Mouse (Mus musculus): Measurements from ENCODE around the gene Cxadr.

The Cxadr gene

DNA sequence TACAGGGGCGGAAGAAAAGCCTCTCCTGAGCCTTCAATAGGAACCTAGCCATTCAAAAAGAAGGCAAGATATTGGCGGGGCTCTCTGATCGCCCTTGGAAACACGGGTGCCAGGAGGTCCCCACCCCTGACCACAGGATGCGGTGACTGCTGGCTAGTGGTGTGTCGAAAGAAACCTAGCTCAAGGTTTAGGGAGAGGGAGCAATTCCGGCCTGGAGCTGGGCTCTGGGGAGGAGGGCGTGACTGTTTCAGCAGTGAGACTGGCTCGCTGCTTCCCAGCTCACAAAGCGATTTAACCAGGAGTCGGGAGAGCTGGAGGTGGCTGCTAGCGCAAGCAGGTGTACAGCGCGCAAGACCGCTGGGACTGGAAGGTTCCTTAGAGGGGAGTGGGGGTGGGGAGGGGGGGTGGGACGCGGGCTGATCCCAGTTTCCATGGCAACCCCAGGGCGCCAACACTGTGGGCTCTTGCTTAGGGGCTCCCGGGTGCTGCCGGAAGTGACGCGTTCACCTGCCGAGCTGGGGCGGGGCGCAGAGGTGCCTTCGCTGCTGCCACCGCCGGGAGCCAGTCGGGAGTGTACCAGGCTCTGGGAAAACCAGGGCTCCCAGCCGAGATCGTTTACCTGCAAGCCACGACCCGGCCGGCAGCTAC is at the start of gene Cxadr:
Gene Cxadr (plus strand): TSS at position 307 of the 648 bp plus-strand sequence.
- peak; percentile 85 for DNase-seq (ENCODE audit: low read depth, low spot score)

DNA sequence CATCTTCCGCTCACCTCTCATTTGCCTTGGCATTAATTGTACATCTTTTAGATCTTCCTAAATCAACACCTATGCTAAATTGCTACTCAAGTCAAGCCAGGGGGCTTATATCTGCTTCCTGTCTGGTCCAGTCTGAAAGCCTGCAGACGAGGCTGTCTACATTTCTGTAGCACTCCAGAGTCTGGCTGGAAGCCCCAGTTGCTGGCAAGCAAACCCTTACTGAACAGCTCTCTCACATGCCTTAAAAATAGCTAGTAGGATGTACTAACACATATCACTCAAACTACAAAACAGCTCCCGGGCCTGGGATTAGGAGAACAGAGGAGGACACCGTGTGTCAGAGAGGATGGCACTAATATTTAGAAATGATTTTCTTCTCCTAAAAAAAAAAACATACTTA is 42.3 kb upstream of the Cxadr start:
- DNase-seq (ENCODE audit: low read depth, low spot score) = no peak

DNA sequence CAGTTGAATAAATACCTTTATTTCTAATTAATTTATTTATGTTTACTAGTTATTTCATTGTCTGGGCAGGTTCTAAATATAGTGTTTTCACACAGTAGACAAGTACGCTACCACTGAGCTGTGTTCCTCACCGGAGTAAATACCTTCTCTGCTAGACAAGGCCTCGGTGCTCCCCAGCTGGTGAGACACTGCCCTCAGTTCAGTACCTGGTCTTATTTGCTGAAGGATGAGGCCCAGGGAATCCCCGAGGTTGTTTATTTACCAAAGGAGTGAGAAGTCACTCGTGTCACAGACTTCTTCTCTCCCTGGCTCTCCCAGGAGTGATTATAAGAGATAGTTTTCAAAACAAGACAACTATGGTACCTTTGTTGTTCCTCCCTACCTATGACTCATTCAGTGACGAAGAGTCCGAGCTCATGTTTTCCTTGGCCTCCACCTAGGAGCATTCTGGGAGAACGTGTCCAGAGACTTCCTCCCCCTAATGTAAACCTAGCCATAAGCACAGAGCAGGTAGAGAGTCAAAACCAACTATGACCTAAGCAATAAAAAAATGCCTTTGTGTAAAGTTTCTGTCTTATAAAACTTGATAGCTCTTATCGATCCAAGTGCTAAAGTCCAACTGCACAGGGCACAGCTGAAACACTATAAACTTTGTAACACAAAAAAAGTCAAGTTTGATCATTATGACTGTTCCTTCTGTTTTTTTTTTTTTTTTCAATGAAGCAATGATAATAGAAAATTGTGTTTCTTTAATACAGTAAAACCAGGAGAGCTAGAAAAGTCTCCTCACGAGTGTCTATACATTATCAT is 41.0 kb upstream of the Cxadr start:
- no peak for DNase-seq (ENCODE audit: low read depth, low spot score)

DNA sequence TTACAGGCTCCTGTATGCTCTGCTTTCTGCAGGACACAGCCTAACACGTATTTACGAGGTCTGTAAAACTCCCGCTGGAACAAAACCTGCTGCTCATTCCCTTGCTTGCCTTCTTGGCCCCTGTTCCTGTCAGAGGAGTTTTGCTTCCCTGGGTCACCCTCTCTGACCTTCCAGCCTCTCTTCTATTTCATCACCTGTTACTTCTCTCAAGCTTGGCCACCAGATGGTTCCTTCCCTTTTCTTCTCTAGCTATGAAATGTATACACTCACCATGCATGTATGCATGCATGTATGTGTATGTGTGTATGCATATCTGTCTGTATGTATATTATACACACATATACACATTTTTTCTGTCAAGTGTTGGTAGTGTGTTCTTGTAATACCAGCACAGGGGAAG is 39.8 kb upstream of the Cxadr start:
- DNase-seq (ENCODE audit: low read depth, low spot score) = peak; percentile 24

DNA sequence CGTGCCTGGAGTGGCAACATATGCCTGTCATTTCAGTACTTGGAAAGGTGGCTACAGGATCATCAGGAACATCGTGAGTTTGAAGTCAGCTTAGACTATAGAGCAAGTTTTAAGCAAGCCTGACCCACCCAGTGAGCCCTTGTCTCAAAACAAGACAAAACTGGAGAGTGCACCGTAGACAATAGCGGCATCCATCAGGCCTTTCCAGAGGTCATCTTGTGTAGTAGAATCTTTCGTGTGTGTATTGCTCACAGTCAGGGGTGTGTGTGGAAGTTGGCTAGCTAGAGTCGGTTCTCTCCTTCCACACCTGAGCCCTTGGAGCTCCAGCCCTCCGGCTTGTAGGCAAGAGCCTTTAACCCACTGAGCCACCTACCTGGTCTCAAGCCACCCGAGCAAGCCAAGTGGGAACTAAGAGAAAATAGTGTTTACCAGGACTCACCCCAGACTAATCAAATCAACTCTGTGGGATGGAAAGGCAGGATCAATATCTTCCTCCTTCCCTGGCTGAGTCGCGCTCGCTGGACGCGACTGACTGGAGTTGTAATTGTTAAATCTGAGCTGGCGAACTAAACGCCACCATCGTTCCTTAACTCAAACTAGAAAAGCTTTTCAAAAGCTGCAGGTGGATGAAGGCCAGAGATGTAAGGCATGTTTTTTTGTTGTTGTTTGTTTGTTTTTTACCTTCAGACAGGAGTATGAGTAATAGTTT is 36.7 kb upstream of the Cxadr start:
- no peak for DNase-seq (ENCODE audit: low read depth, low spot score)

DNA sequence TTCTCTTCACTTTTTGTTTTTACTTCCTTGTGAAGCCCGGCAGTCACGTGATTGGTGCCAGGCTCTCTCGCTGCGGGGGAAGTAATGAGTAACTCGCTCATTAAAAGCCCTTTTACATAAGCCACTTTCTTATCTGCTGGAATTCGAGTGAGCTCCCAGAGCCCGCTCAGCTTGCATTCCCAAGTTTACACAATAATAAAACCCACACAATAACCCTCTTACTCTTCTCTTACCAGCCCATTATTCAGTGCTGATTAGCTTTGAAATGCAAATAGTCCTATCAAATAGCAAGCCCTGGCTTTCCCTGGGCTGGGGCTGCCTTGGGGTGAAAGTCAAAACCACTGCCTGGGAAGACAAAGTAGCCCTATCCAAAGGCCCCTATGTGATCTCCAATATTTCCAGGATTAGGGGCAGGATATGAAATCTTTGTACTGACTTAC is 36.1 kb upstream of the Cxadr start:
- peak; percentile 39 for DNase-seq (ENCODE audit: low read depth, low spot score)

DNA sequence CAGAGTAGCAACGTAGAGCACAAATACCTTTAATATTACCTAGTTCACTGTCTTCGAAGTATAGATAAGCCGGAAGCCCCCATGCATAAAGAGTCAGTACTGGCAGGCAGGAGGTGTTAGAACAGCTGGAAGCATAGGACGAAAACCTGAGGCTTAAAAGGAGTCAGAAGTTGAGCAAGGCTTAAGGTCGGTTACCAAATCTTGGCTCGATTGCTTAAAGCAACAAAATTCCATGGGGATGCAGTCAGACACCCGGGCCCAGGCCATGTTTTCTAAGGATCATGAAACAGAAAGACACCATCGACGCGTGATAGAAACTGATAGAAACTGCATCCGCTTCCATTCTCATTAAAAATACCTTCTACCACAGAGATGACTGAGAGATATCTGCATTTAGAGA is 35.5 kb upstream of the Cxadr start:
- DNase-seq (ENCODE audit: low read depth, low spot score) = no peak

DNA sequence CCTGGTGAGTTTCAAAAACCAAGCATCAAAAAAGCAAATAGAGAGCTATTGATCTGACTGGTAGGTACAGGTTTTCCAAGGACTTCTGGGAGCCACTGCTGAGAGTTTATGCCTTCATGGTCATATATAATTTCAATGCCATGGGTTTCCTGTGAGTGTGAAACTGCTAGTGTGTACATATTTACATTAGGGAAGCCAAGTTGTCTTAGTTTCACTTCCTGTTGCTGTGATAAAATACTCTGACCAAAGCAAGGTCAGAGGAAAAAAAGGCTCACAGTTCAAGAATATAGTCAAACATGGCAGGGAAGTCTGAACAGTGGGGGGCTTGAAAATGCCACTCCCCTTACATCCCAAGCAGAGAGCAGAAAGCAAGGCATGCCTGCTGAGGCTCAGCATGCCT is 33.8 kb upstream of the Cxadr start:
- DNase-seq (ENCODE audit: low read depth, low spot score) = no peak

DNA sequence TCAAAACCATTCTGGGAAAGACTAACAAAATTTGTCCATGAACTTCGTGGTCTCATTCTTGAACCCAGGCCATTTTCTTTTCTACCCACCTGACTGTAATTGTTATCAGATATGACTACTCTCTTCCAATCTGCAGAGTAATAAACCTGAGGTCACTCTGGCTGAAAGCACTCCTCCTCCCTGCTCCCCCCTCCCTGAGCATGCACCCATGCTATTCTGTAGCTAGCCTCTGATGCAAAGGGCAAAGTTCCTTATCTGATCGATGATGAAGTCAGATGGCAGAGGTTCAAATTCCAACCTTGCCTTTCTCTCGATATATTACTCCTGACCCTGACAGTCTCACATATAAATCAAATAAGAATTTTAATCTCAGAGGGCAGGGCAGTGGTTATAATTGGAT is 33.1 kb upstream of the Cxadr start:
- DNase-seq (ENCODE audit: low read depth, low spot score) = no peak

DNA sequence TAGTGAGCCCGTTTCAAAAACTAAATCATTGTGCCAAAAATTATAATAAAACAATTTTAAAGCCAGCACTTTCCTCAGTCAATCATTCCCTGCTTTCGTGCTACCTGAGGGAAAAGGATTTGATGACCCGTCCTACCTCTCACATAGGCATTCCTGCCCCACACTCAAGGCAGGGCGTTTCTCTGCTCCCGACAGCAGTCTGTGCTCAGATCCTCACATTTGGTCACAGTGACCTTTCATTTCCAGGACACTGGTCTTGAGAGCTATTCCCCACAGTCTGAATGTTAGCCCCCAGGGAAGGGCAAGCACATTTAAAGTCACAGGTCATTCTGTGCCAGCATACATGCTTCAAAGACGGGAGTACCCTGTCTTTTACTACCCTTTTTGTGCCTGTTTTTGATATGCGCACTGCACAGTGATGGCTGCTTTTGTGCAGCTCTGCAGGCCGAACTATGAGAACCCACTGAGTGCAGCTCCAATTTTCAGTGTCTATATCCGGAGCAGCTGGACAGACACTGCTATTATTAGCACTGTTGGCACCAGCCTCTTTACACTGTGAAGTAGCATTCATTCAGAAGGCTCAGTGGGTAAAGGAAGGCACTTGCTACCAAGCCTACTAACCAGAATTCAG is 26.3 kb upstream of the Cxadr start:
- no peak for DNase-seq (ENCODE audit: low read depth, low spot score)

DNA sequence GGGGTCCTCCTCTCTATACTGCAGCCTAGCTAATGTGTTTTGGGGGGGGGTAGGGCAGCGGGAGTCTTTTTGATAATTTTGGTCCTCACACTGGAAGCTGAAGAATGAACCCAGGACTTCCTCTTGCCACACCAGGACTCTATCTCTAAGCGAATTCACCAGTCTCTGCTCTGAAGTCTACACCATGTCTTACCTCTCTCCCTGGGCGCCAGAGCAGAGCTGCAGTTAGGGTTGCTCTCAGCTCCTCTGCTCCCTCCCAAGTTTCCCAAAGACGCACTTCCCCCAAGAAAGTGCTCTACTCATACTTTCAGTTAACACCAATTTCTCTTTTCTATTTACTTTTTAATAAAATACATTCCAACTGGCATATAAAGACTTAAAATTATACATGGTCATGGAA is 23.7 kb upstream of the Cxadr start:
- no peak for DNase-seq (ENCODE audit: low read depth, low spot score)

DNA sequence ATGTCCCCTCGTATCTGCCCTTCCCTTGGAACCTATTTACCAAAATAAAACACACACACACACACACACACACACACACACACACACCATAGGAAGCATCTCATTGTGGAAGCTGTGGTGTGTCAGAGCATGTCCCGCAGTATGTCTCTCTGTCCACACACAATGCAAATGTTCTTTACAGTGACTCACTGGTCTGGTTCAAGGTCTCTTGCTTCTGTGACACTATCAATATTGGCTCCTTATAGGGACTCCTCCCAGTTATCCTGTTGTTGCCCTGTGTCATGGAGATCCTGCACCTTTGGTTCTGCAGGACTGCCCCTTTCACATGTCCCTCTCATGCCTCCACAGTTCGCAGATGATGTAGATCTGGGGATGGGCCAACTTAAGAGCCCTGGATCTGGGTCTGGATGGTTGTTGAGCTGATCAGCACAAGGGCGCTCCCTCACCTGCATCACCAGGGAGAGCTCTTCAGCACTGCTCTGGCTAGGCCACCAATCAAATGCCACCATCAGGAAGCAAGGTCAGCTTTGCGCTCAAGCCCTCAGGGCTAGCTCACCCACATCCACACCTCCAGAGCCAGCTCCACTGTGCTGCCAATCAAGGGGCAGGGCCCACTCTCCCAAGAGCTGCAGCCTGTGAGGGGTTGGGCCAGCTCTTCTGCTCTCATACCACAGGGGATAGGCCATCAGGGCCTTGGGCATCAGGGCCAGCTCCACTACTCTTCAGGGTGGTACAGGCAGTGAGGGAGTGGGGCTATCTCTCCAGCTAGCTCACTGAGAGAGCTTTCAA is 21.0 kb upstream of the Cxadr start:
- DNase-seq (ENCODE audit: low read depth, low spot score) = no peak

DNA sequence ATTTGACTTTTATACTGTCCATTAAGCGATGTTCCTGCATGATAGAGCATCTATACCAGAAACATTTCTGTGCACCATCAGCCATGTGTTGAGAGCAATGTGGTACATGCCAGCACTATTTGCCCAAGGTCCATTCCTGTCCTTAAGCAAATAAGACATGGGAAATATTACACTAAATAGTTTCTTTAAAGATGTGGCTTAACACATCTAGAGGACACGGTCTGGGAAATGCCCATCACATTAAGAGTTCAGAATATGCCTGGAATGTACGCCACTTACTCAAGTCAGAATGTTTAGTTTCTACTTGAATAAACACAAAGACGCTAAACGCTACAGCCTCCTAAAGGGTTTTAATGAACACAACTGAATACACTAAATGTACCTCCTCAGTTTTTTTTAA is 18.1 kb upstream of the Cxadr start:
- DNase-seq (ENCODE audit: low read depth, low spot score) = no peak

DNA sequence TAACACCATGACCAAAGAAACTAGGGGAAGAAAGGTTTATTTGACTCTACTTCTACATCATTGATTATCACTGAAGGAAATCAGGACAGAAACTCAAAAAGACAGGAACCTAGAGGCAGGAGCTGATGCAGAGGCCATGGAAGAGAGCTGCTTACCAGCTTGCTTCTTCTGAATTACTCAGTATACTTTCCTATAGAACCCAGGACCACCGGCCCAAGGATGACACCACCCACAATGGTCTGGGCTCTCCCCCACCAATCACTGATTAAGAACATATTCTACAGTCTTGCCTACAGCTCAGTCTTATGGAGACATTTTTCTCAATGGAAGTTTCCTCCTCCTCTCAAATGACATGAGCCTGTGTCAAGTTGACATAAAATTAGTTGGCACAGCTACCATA is 7.2 kb upstream of the Cxadr start:
- DNase-seq (ENCODE audit: low read depth, low spot score) = no peak

DNA sequence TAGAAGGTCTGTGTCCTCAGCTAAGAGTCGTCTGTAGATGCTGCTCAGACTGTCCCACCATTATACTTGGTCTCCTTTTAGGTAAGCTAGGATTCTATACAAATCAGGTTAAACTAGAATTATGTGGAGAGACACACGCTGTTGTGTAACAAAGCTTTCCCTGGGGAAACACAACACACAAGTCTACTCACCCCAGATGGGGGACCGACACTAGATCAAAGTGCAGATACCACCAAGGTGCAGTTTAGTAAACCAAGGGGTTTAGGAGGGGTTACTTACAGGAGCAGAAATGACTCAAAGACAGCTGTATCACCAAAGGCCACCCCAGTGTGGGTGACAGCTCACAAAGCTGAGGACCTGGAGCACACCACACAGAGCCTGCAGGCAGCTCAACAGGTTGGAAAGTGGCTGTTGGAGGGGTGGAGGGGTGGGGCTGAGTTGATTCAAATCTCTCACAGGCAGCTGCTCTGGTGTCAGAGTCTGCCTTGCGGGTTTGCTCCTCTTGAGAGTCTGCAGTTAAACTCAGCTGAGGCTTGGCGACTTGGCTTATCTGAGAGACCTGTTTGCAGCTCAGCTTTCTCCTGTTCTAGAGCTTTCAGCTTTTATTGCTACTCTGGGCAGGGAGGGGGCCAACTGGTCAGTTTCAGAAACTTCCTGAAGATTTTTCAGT is 6.5 kb upstream of the Cxadr start:
- DNase-seq (ENCODE audit: low read depth, low spot score) = no peak

DNA sequence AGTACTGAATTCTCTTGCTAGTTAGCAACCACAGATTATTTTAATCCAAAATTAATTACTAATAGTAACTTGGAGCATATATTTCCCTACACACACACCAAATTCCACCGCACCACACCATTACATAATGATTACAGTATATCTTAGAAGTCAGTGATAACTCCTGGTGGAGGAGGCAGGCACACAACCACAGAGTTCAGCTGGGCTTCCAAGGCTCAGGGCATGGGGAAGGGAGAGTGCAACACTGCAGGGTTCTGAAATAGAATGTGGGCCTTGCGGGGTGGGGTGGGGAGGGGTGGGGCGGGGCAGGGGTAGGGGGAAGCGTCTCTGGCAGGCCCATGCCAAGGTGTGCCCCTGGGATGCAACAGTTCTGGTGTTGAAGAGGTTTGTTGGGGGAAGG is 5.7 kb upstream of the Cxadr start:
- no peak for DNase-seq (ENCODE audit: low read depth, low spot score)

DNA sequence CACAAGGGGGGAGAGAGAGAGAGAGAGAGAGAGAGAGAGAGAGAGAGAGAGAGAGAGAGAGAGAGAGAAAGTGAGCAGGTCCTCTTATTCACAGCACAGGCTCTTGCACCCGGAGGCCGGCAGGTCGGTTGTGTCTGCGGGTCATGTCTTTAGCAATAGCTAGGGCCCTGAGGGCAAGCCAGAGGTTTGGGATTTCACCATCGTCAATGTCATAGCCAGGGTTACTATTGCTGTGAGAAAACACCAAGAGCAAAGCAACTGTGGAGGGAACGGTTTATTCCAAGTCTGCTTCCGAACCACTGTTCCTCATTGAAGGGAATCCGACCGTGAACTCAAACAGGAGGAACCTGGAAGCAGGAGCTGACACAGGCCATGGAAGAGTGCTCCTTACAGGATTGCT is 5.2 kb upstream of the Cxadr start:
- DNase-seq (ENCODE audit: low read depth, low spot score) = no peak

DNA sequence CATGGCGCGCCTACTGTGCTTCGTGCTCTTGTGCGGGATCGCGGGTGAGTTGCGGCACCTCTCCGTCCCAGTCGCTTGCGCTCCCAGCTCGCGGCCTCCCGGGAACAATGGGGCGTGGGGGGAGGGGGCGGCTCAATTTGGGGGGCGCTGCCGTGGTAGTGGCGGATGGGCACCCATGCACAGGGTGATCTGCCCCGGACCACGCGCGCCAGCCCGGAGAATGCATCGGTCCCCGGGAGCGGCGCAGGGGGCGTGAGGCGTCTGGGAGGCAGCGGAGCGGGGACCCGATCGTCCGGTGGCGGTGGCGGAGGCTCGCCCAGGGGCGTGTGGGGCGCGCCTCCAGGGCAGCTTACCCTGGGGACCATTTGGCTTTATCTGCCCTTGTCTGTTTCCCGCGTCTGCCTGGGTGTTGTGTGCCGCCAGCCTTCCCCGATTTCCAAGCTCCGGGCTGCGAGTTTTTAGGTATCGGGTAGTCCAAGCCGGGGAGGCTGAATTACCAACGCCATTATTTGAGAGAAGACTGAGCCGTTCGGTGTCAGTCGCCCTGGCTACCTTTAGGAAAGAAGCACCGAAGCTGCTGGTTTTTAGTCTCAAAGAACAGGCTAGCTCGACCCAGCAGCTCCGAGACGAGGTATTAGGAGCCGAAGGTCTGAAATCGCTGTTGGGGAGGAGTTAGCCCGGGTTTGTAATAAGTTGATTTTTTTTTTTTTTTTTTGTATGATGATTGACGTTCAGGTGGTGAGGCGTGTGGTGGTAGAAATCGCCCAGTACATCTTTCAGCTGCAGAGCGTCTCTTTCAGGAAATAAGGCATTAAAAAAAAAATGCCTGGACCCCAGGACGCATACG is 765 bp downstream of the Cxadr start:
- no peak for DNase-seq (ENCODE audit: low read depth, low spot score)

DNA sequence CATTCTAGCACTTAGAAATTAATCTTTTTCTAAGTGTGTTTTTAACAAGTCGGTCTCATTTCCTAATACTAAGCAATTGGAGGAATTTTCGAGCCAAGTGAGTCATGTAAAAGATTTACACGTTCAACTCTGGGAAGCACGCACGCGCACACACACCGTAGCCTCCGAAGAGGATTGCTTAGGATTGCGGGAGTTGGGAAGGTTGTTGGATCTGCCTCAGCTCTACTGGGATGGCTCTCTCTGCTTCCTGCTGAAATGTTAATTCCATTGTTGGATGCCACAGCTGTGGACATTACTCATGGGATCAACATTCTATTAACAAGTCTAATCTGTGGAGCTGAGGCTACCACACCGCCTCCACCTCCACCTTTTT is 1.4 kb downstream of the Cxadr start:
- no peak for DNase-seq (ENCODE audit: low read depth, low spot score)

DNA sequence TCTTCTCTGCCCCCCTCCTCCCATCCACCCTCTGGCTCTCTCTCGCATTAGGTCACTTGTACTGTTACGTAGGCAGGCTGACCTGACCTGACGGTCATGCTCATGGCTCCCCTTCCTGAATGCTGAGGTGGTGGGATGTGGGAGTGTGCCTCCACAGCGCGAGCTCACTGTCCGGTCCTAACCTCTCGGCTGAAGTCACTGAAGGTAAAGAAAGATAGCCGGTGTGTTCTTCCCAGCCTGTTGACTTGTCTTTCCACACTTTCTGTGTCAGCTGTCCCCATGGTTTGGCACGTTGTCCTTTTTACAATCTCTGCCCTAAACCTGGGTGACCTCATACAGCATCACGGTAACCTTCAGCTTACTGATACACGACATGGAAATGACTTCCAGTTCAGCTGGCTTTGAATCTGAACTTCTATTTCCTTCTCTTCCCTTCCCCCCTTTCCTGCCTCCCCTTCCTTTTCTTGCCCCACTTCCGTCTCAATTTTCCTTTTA is 4.4 kb downstream of the Cxadr start:
- no peak for DNase-seq (ENCODE audit: low read depth, low spot score)

Measured in mesoderm, embryonic 11.5 days (tissue).